ENCODE assay signal across 8 mouse cellular contexts in genomic region chr11:68853611-68854401, GRCm38 (mm10). TPM values are rescaled to one million over a fixed set of nuclear protein-coding genes. Genes with fewer than 3 reads are reported as not detected.
DNase-seq lines count a peak whose midpoint lies in the region; ATAC-seq and TF ChIP-seq lines count a peak whose summit lies in the region.

No protein-coding gene starts in this region.

- no peak for TF ChIP-seq CTCF in kidney, adult 2 months (conservative IDR thresholded peaks at IDR 0.05; ENCODE audit: insufficient read depth, insufficient read length, low read depth, low read length)

- no peaks in the 10 kb centered on the region for H3K9me3 ChIP-seq in lung, embryonic 16.5 days (ENCODE audit: control insufficient read depth, low read length)

- H3K27ac ChIP-seq in kidney, adult 2 months (ENCODE audit: insufficient read depth, low read depth, low read length) = peak overlapping the region; percentile 88
- peak overlapping the region; percentile 86 for H3K27ac ChIP-seq in lung, embryonic 16.5 days (ENCODE audit: low read length)

- 0 out of 2 replicates have a peak, but pooled peaks have one; percentile 6 for ATAC-seq in lung, embryonic 16.5 days (ENCODE audit: low read depth)

- peaks cover 28% of the 10 kb centered on the region for H3K4me1 ChIP-seq in kidney, adult 2 months (ENCODE audit: control insufficient read depth, insufficient read depth, low read length)
- peaks cover 23% of the 10 kb centered on the region for H3K4me1 ChIP-seq in lung, embryonic 16.5 days (replicated peaks; ENCODE audit: control insufficient read depth, insufficient read depth, low read length)

- no peaks in the 10 kb centered on the region for H3K27me3 ChIP-seq in kidney, adult 2 months (replicated peaks; ENCODE audit: control insufficient read depth, insufficient read depth, low read length)
- no peaks in the 10 kb centered on the region for H3K27me3 ChIP-seq in lung, embryonic 16.5 days (ENCODE audit: control insufficient read depth, insufficient read depth, low read depth, low read length)
- H3K27me3 ChIP-seq in splenic B cell, adult 2 months (ENCODE audit: control insufficient read depth, insufficient read depth, low read length, poor library complexity, severe bottlenecking) = no peaks in the 10 kb centered on the region

- peak overlapping the region; percentile 70 for H3K9ac ChIP-seq in lung, embryonic 16.5 days (ENCODE audit: low read length)

- WGBS in kidney, adult 2 months = 22% methylated on average over 14 of the region's 14 CpGs
- 24% methylated on average over 14 of the region's 14 CpGs for WGBS in lung, embryonic 16.5 days

- no peak for TF ChIP-seq POLR2A in kidney, adult 2 months (IDR thresholded peaks at IDR 0.05; ENCODE audit: low read depth, low read length)

- peak overlapping the region; percentile 52 for H3K4me3 ChIP-seq in kidney, adult 2 months (ENCODE audit: insufficient read depth, low read depth, low read length)
- peak overlapping the region; percentile 98 for H3K4me3 ChIP-seq in lung, embryonic 16.5 days (ENCODE audit: low read length)

- H3K4me2 ChIP-seq in lung, embryonic 16.5 days (ENCODE audit: low read depth, low read length) = peak overlapping the region; percentile 88

- peak; percentile 22 for DNase-seq in retina, postnatal 1 day
- DNase-seq in retina, embryonic 14.5 days (ENCODE audit: low spot score) = no peak
- peak; percentile 22 for DNase-seq in cerebellum, adult 8-10 months
- DNase-seq in heart, adult 8-10 months (ENCODE audit: low spot score) = peak; percentile 78
- DNase-seq in kidney, adult 2 months = peak; percentile 88
- DNase-seq in splenic B cell, adult 2 months (ENCODE audit: low read depth, low spot score) = peak; percentile 68
- DNase-seq in frontal cortex, postnatal 25 days (ENCODE audit: low spot score in 2 of 2) = no peak

- H3K36me3 ChIP-seq in kidney, adult 2 months (ENCODE audit: control insufficient read depth, insufficient read depth, low read length) = no peaks in the 10 kb centered on the region; the same call in 1 of the 2 replicates
- no peaks in the 10 kb centered on the region for H3K36me3 ChIP-seq in lung, embryonic 16.5 days (ENCODE audit: control insufficient read depth, insufficient read depth, low read length)
- H3K36me3 ChIP-seq in splenic B cell, adult 2 months (ENCODE audit: control insufficient read depth, insufficient read depth, low read length, poor library complexity, severe bottlenecking) = no peaks in the 10 kb centered on the region

RNA-seq across cellular contexts. Expression of gene Ndel1, which starts 17.9 kb away (rescaled TPM):
- total RNA-seq in heart, adult 8-10 months (2022) = 10 to 100 TPM; 53.9 to 67.7 (median 65.2) TPM
- polyA plus RNA-seq in kidney, adult 2 months (2012; rRNA removed) = 88.9 and 104 TPM in 2 replicates
- polyA plus RNA-seq in lung, embryonic 16.5 days (2015; fragmentation: Nextera tagmentation; extraction: Ambion mirVana) = 73.5 and 83.8 TPM in 2 replicates

RNA-seq across cellular contexts. Expression of gene Rnf222, which starts 34.5 kb away (rescaled TPM):
- under 1 TPM in 3 of 4 experiments, not detected in 1; 0.11 to 0.28 (median 0.17) TPM for total RNA-seq in heart, adult 8-10 months (2022)
- 0.07 and 0.13 TPM in 2 replicates for polyA plus RNA-seq in kidney, adult 2 months (2012; rRNA removed)
- 0.06 and 0.13 TPM in 2 replicates for polyA plus RNA-seq in lung, embryonic 16.5 days (2015; fragmentation: Nextera tagmentation; extraction: Ambion mirVana)

RNA-seq across cellular contexts. Expression of gene Rpl26, which starts 47.6 kb away (rescaled TPM):
- total RNA-seq in heart, adult 8-10 months (2022) = 100 to 1,000 TPM; 676 to 808 (median 721) TPM
- polyA plus RNA-seq in kidney, adult 2 months (2012; rRNA removed) = 1,040 and 1,128 TPM in 2 replicates
- polyA plus RNA-seq in lung, embryonic 16.5 days (2015; fragmentation: Nextera tagmentation; extraction: Ambion mirVana) = 880 and 951 TPM in 2 replicates

Comparison
In these comparisons a context has a peak if more than half of its experiments do, and no peak if none do; other contexts are left out.
1. DNase-seq: peak in retina, postnatal 1 day (single experiment), cerebellum, adult 8-10 months (single experiment), heart, adult 8-10 months (single experiment), kidney, adult 2 months (single experiment) and splenic B cell, adult 2 months (single experiment); none in retina, embryonic 14.5 days (single experiment) and frontal cortex, postnatal 25 days (0 of 2).